Mouse (Mus musculus) midbrain, embryonic 16.5 days (tissue): ENCODE data around the gene Tmem262. TPM values are rescaled to one million over a fixed set of nuclear protein-coding genes. Genes with fewer than 3 reads are reported as not detected.

ENCODE experiments used
- ATAC-seq: fragments of 200-750 bp; cut with Nextera tagmentation; 2 replicates; pipeline ENCODE4 v1.8.0; 2017; ENCODE audit warnings: moderate TSS enrichment
- H3K27ac ChIP-seq: fragments of 300-500 bp; sonication (generic); 2 replicates; pipeline ENCODE4 v1.5.1; 2014; ENCODE audit warnings: mild to moderate bottlenecking, low read length, mixed read lengths
- H3K27me3 ChIP-seq: fragments of 300-500 bp; sonication (generic); 2 replicates; pipeline ENCODE4 v1.6.1; 2014; ENCODE audit warnings: low read depth, low read length, mixed read lengths; ENCODE audit not compliant: control insufficient read depth, insufficient read depth
- H3K36me3 ChIP-seq: fragments of 300-500 bp; sonication (generic); 2 replicates; pipeline ENCODE4 v1.6.1; 2014; ENCODE audit warnings: mild to moderate bottlenecking, low read length, moderate library complexity, mixed read lengths; ENCODE audit not compliant: control insufficient read depth, insufficient read depth
- H3K4me1 ChIP-seq: fragments of 300-500 bp; sonication (generic); 2 replicates; pipeline ENCODE4 v1.6.1; 2014; ENCODE audit warnings: mild to moderate bottlenecking, low read length, mixed read lengths; ENCODE audit not compliant: control insufficient read depth, insufficient read depth
- H3K4me2 ChIP-seq: fragments of 300-500 bp; sonication (generic); 2 replicates; pipeline ENCODE4 v1.6.1; 2014; ENCODE audit warnings: mild to moderate bottlenecking, low read length, mixed read lengths
- H3K4me3 ChIP-seq: fragments of 300-500 bp; sonication (generic); 2 replicates; pipeline ENCODE4 v1.5.1; 2014; ENCODE audit warnings: low read depth, mild to moderate bottlenecking, low read length, moderate library complexity, mixed read lengths
- H3K9ac ChIP-seq: fragments of 300-500 bp; sonication (generic); 2 replicates; pipeline ENCODE4 v1.6.1; 2014; ENCODE audit warnings: low read depth, low read length, mixed read lengths
- H3K9me3 ChIP-seq: fragments of 300-500 bp; sonication (generic); replicated peaks from 2 replicates; pipeline ENCODE4 v1.6.1; 2014; ENCODE audit warnings: mild to moderate bottlenecking, low read length, mixed read lengths; ENCODE audit not compliant: control insufficient read depth, poor library complexity, severe bottlenecking
- WGBS: fragments of 180-500 bp; shearing (Covaris S2); extraction: QIAGEN DNeasy Blood & Tissue Kit; methylation state at CpG from one replicate; pipeline ENCODE4 v1.1.7; 2014; 5-methylcytosine and 5-hydroxymethylcytosine counted together
- polyA plus RNA-seq: library from polyadenylated mRNA; unstranded; fragments of >200 nt; fragmentation: Nextera tagmentation; extraction: Ambion mirVana; gene quantifications from 2 replicates; pipeline ENCODE4 v1.2.1, GENCODE M21; 2015

Tmem262 gene
- polyA plus RNA-seq, 1 experiment from 2014 or later = not detected

- Histone ChIP-seq H3K27ac (peak overlapping the region; percentile 99), H3K27me3 (no peaks in the 10 kb centered on the region), H3K9ac (peak overlapping the region; percentile 81), H3K4me1 (peaks cover 20% of the 10 kb centered on the region), H3K4me3 (peak overlapping the region; percentile 92), H3K9me3 (no peaks in the 10 kb centered on the region), H3K36me3 (peaks cover 23% of the 10 kb centered on the region), H3K4me2 (peak overlapping the region; percentile 94)
- ATAC-seq = peak; percentile 44
- WGBS = 19% methylated on average over 20 of the region's 20 CpGs
Observed at GRCm38 (mm10) chr19:6045366-6046293, 34.2 kb upstream of the Tmem262 start.

- Histone ChIP-seq H3K4me2 (peak within 1 kb of the TSS; percentile 94), H3K9ac (peak within 1 kb of the TSS; percentile 81), H3K36me3 (peaks cover 29% of the 10 kb centered on the region), H3K4me3 (peak within 1 kb of the TSS; percentile 92), H3K27me3 (no peaks in the 10 kb centered on the region), H3K27ac (peak within 1 kb of the TSS; percentile 99), H3K9me3 (no peaks in the 10 kb centered on the region), H3K4me1 (peaks cover 20% of the 10 kb centered on the region)
- peak; percentile 91 for ATAC-seq
- WGBS = under 1% methylated on average over 65 of the region's 65 CpGs
Observed at GRCm38 (mm10) chr19:6046294-6047153, 33.3 kb upstream of the Tmem262 start, which contains the start of gene Syvn1. Gene Syvn1 (plus strand): TSS chr19:6046576.

- H3K36me3 ChIP-seq = peaks cover 34% of the 10 kb centered on the region
Observed at GRCm38 (mm10) chr19:6047154-6047898, 32.5 kb upstream of the Tmem262 start.

GRCm38 (mm10) chr19:6047899-6048166, 32.0 kb upstream of the Tmem262 start:
- H3K9ac ChIP-seq = peak overlapping the region; percentile 39
- WGBS = 86% methylated on average over 8 of the region's 8 CpGs
- H3K27me3 ChIP-seq = no peaks in the 10 kb centered on the region
- H3K4me2 ChIP-seq = peak overlapping the region; percentile 94
- peaks cover 36% of the 10 kb centered on the region for H3K36me3 ChIP-seq
- ATAC-seq = no peak
- H3K27ac ChIP-seq = no peak overlapping the region
- peak overlapping the region; percentile 92 for H3K4me3 ChIP-seq
- H3K4me1 ChIP-seq = peaks cover 20% of the 10 kb centered on the region
- H3K9me3 ChIP-seq = no peaks in the 10 kb centered on the region

More at GRCm38 (mm10) chr19:6047154-6047898, 32.5 kb upstream of the Tmem262 start:
- Histone ChIP-seq H3K27ac (peak overlapping the region; percentile 99), H3K4me3 (peak overlapping the region; percentile 92), H3K4me1 (peaks cover 20% of the 10 kb centered on the region), H3K27me3 (no peaks in the 10 kb centered on the region), H3K4me2 (peak overlapping the region; percentile 94), H3K9ac (peak overlapping the region; percentile 81), H3K9me3 (no peaks in the 10 kb centered on the region)
- WGBS = 2% methylated on average over 38 of the region's 44 CpGs
- peak; percentile 23 for ATAC-seq

GRCm38 (mm10) chr19:6048681-6049410, 31.0 kb upstream of the Tmem262 start:
- Histone ChIP-seq H3K27me3 (no peaks in the 10 kb centered on the region), H3K4me2 (no peak overlapping the region), H3K4me3 (no peak overlapping the region), H3K4me1 (peaks cover 20% of the 10 kb centered on the region), H3K9ac (no peak overlapping the region), H3K9me3 (no peaks in the 10 kb centered on the region), H3K36me3 (peaks cover 45% of the 10 kb centered on the region), H3K27ac (no peak overlapping the region)
- WGBS = 91% methylated on average over 11 of the region's 11 CpGs
- ATAC-seq = no peak

- whole genome bisulfite sequencing = 77% methylated on average over 7 of the region's 7 CpGs
- no peak overlapping the region for H3K4me3 ChIP-seq
- no peak overlapping the region for H3K4me2 ChIP-seq
- no peak overlapping the region for H3K9ac ChIP-seq
- H3K27ac ChIP-seq = no peak overlapping the region
- H3K27me3 ChIP-seq = no peaks in the 10 kb centered on the region
- H3K36me3 ChIP-seq = peaks cover 52% of the 10 kb centered on the region
- no peak for ATAC-seq
- no peaks in the 10 kb centered on the region for H3K9me3 ChIP-seq
- peaks cover 22% of the 10 kb centered on the region for H3K4me1 ChIP-seq
Observed at GRCm38 (mm10) chr19:6052516-6052915, 27.3 kb upstream of the Tmem262 start.

- 89% methylated on average over 5 of the region's 5 CpGs for WGBS
Observed at GRCm38 (mm10) chr19:6054296-6054695, 25.5 kb upstream of the Tmem262 start.

GRCm38 (mm10) chr19:6056696-6057095, 23.1 kb upstream of the Tmem262 start:
- H3K9ac ChIP-seq = peak overlapping the region; percentile 68
- 50% methylated on average over 4 of the region's 4 CpGs for WGBS
- H3K9me3 ChIP-seq = no peaks in the 10 kb centered on the region
- peaks cover 22% of the 10 kb centered on the region for H3K36me3 ChIP-seq
- no peaks in the 10 kb centered on the region for H3K27me3 ChIP-seq
- peaks cover 24% of the 10 kb centered on the region for H3K4me1 ChIP-seq
- no peak overlapping the region for H3K27ac ChIP-seq
- peak overlapping the region; percentile 67 for H3K4me3 ChIP-seq
- ATAC-seq = no peak
- H3K4me2 ChIP-seq = peak overlapping the region; percentile 88

More at GRCm38 (mm10) chr19:6054296-6054695, 25.5 kb upstream of the Tmem262 start:
- Histone ChIP-seq H3K36me3 (peaks cover 42% of the 10 kb centered on the region), H3K4me3 (no peak overlapping the region), H3K27ac (no peak overlapping the region), H3K9me3 (no peaks in the 10 kb centered on the region), H3K27me3 (no peaks in the 10 kb centered on the region), H3K4me1 (peaks cover 20% of the 10 kb centered on the region), H3K9ac (no peak overlapping the region), H3K4me2 (no peak overlapping the region)
- no peak for ATAC-seq
